Mouse (Mus musculus): ENCODE measurements around the gene Slc4a10. TPM values are rescaled to one million over a fixed set of nuclear protein-coding genes. Genes with fewer than 3 reads are reported as not detected.

The Slc4a10 gene
- polyA plus RNA-seq, 1 experiment from 2014 or later: not detected

GRCm38 (mm10) chr2:62227563-62227962 lies 181.3 kb downstream of the Slc4a10 start:
- Histone ChIP-seq H3K4me3 (ENCODE audit: low read depth, low read length) (no peak overlapping the region), H3K36me3 (ENCODE audit: control insufficient read depth, insufficient read depth) (no peaks in the 10 kb centered on the region), H3K4me1 (ENCODE audit: control insufficient read depth, low read depth, low read length) (no peaks in the 10 kb centered on the region), H3K9ac (ENCODE audit: low read depth, low read length) (no peak overlapping the region), H3K27ac (ENCODE audit: low read length) (no peak overlapping the region), H3K27me3 (ENCODE audit: control insufficient read depth, insufficient read depth, low read depth, low read length) (no peaks in the 10 kb centered on the region), H3K9me3 (replicated peaks; ENCODE audit: control insufficient read depth, low read length) (no peaks in the 10 kb centered on the region), H3K4me2 (ENCODE audit: low read depth, low read length) (no peak overlapping the region)
- ATAC-seq (ENCODE audit: low read depth): no peak

- H3K4me1 ChIP-seq (ENCODE audit: control insufficient read depth, low read depth, low read length): no peaks in the 10 kb centered on the region
- no peaks in the 10 kb centered on the region for H3K36me3 ChIP-seq (ENCODE audit: control insufficient read depth, insufficient read depth)
- 55% methylated on average over 2 of the region's 2 CpGs for WGBS (ENCODE audit: insufficient replicate concordance)
- H3K27me3 ChIP-seq (ENCODE audit: control insufficient read depth, insufficient read depth, low read depth, low read length): no peaks in the 10 kb centered on the region
- ATAC-seq (ENCODE audit: low read depth): no peak
- H3K9ac ChIP-seq (ENCODE audit: low read depth, low read length): no peak overlapping the region
- no peaks in the 10 kb centered on the region for H3K9me3 ChIP-seq (replicated peaks; ENCODE audit: control insufficient read depth, low read length)
- no peak overlapping the region for H3K4me2 ChIP-seq (ENCODE audit: low read depth, low read length)
- no peak overlapping the region for H3K4me3 ChIP-seq (ENCODE audit: low read depth, low read length)
- no peak overlapping the region for H3K27ac ChIP-seq (ENCODE audit: low read length)
Measured at GRCm38 (mm10) chr2:62231271-62231670, 185.0 kb downstream of the Slc4a10 start.

GRCm38 (mm10) chr2:62244167-62244566 lies 197.9 kb downstream of the Slc4a10 start:
- Histone ChIP-seq H3K4me3 (ENCODE audit: low read depth, low read length) (no peak overlapping the region), H3K36me3 (ENCODE audit: control insufficient read depth, insufficient read depth) (no peaks in the 10 kb centered on the region), H3K4me2 (ENCODE audit: low read depth, low read length) (no peak overlapping the region), H3K4me1 (ENCODE audit: control insufficient read depth, low read depth, low read length) (no peaks in the 10 kb centered on the region), H3K27ac (ENCODE audit: low read length) (no peak overlapping the region), H3K9me3 (replicated peaks; ENCODE audit: control insufficient read depth, low read length) (no peaks in the 10 kb centered on the region), H3K9ac (ENCODE audit: low read depth, low read length) (no peak overlapping the region), H3K27me3 (ENCODE audit: control insufficient read depth, insufficient read depth, low read depth, low read length) (no peaks in the 10 kb centered on the region)
- ATAC-seq (ENCODE audit: low read depth): no peak
- WGBS (ENCODE audit: insufficient replicate concordance): 45% methylated on average over 4 of the region's 4 CpGs

GRCm38 (mm10) chr2:62268467-62268866 lies 222.2 kb downstream of the Slc4a10 start:
- WGBS (ENCODE audit: insufficient replicate concordance): 77% methylated on average over 9 of the region's 9 CpGs
- no peak overlapping the region for H3K9ac ChIP-seq (ENCODE audit: low read depth, low read length)
- no peaks in the 10 kb centered on the region for H3K4me1 ChIP-seq (ENCODE audit: control insufficient read depth, low read depth, low read length)
- ATAC-seq (ENCODE audit: low read depth): no peak
- no peak overlapping the region for H3K4me3 ChIP-seq (ENCODE audit: low read depth, low read length)
- H3K36me3 ChIP-seq (ENCODE audit: control insufficient read depth, insufficient read depth): no peaks in the 10 kb centered on the region
- no peaks in the 10 kb centered on the region for H3K27me3 ChIP-seq (ENCODE audit: control insufficient read depth, insufficient read depth, low read depth, low read length)
- H3K9me3 ChIP-seq (replicated peaks; ENCODE audit: control insufficient read depth, low read length): no peaks in the 10 kb centered on the region
- no peak overlapping the region for H3K4me2 ChIP-seq (ENCODE audit: low read depth, low read length)
- no peak overlapping the region for H3K27ac ChIP-seq (ENCODE audit: low read length)

- Histone ChIP-seq H3K36me3 (ENCODE audit: control insufficient read depth, insufficient read depth) (no peaks in the 10 kb centered on the region), H3K9ac (ENCODE audit: low read depth, low read length) (no peak overlapping the region), H3K9me3 (replicated peaks; ENCODE audit: control insufficient read depth, low read length) (no peaks in the 10 kb centered on the region), H3K4me1 (ENCODE audit: control insufficient read depth, low read depth, low read length) (no peaks in the 10 kb centered on the region), H3K4me2 (ENCODE audit: low read depth, low read length) (no peak overlapping the region), H3K4me3 (ENCODE audit: low read depth, low read length) (no peak overlapping the region), H3K27me3 (ENCODE audit: control insufficient read depth, insufficient read depth, low read depth, low read length) (no peaks in the 10 kb centered on the region), H3K27ac (ENCODE audit: low read length) (no peak overlapping the region)
- ATAC-seq (ENCODE audit: low read depth): no peak
- WGBS (ENCODE audit: insufficient replicate concordance): 31% methylated on average over 4 of the region's 4 CpGs
Measured at GRCm38 (mm10) chr2:62271840-62272239, 225.6 kb downstream of the Slc4a10 start.

- Histone ChIP-seq H3K9me3 (replicated peaks; ENCODE audit: control insufficient read depth, low read length) (no peaks in the 10 kb centered on the region), H3K9ac (ENCODE audit: low read depth, low read length) (no peak overlapping the region), H3K27ac (ENCODE audit: low read length) (no peak overlapping the region), H3K4me3 (ENCODE audit: low read depth, low read length) (no peak overlapping the region), H3K4me1 (ENCODE audit: control insufficient read depth, low read depth, low read length) (no peaks in the 10 kb centered on the region), H3K36me3 (ENCODE audit: control insufficient read depth, insufficient read depth) (no peaks in the 10 kb centered on the region), H3K4me2 (ENCODE audit: low read depth, low read length) (no peak overlapping the region), H3K27me3 (ENCODE audit: control insufficient read depth, insufficient read depth, low read depth, low read length) (no peaks in the 10 kb centered on the region)
- WGBS (ENCODE audit: insufficient replicate concordance): 53% methylated on average over 3 of the region's 3 CpGs
- ATAC-seq (ENCODE audit: low read depth): no peak
Measured at GRCm38 (mm10) chr2:62278779-62279178, 232.5 kb downstream of the Slc4a10 start.

GRCm38 (mm10) chr2:62279777-62280176 lies 233.5 kb downstream of the Slc4a10 start:
- Histone ChIP-seq H3K27me3 (ENCODE audit: control insufficient read depth, insufficient read depth, low read depth, low read length) (no peaks in the 10 kb centered on the region), H3K4me1 (ENCODE audit: control insufficient read depth, low read depth, low read length) (no peaks in the 10 kb centered on the region), H3K27ac (ENCODE audit: low read length) (no peak overlapping the region), H3K9ac (ENCODE audit: low read depth, low read length) (no peak overlapping the region), H3K36me3 (ENCODE audit: control insufficient read depth, insufficient read depth) (no peaks in the 10 kb centered on the region), H3K4me2 (ENCODE audit: low read depth, low read length) (no peak overlapping the region), H3K9me3 (replicated peaks; ENCODE audit: control insufficient read depth, low read length) (no peaks in the 10 kb centered on the region), H3K4me3 (ENCODE audit: low read depth, low read length) (no peak overlapping the region)
- no peak for ATAC-seq (ENCODE audit: low read depth)
- whole genome bisulfite sequencing (ENCODE audit: insufficient replicate concordance): 64% methylated on average over 7 of the region's 7 CpGs

GRCm38 (mm10) chr2:62285026-62285425 lies 238.8 kb downstream of the Slc4a10 start:
- no peaks in the 10 kb centered on the region for H3K9me3 ChIP-seq (replicated peaks; ENCODE audit: control insufficient read depth, low read length)
- no peak overlapping the region for H3K9ac ChIP-seq (ENCODE audit: low read depth, low read length)
- H3K27me3 ChIP-seq (ENCODE audit: control insufficient read depth, insufficient read depth, low read depth, low read length): no peaks in the 10 kb centered on the region

GRCm38 (mm10) chr2:62285847-62286246 lies 239.6 kb downstream of the Slc4a10 start:
- no peak for ATAC-seq (ENCODE audit: low read depth)
- no peak overlapping the region for H3K9ac ChIP-seq (ENCODE audit: low read depth, low read length)

More at GRCm38 (mm10) chr2:62285026-62285425, 238.8 kb downstream of the Slc4a10 start:
- H3K4me1 ChIP-seq (ENCODE audit: control insufficient read depth, low read depth, low read length): no peaks in the 10 kb centered on the region
- H3K36me3 ChIP-seq (ENCODE audit: control insufficient read depth, insufficient read depth): no peaks in the 10 kb centered on the region
- ATAC-seq (ENCODE audit: low read depth): no peak
- H3K4me3 ChIP-seq (ENCODE audit: low read depth, low read length): no peak overlapping the region
- H3K27ac ChIP-seq (ENCODE audit: low read length): no peak overlapping the region
- no peak overlapping the region for H3K4me2 ChIP-seq (ENCODE audit: low read depth, low read length)
- 46% methylated on average over 2 of the region's 2 CpGs for WGBS (ENCODE audit: insufficient replicate concordance)

GRCm38 (mm10) chr2:62287532-62287931 lies 241.3 kb downstream of the Slc4a10 start:
- Histone ChIP-seq H3K9me3 (replicated peaks; ENCODE audit: control insufficient read depth, low read length) (no peaks in the 10 kb centered on the region), H3K27ac (ENCODE audit: low read length) (no peak overlapping the region), H3K36me3 (ENCODE audit: control insufficient read depth, insufficient read depth) (no peaks in the 10 kb centered on the region), H3K27me3 (ENCODE audit: control insufficient read depth, insufficient read depth, low read depth, low read length) (no peaks in the 10 kb centered on the region), H3K4me3 (ENCODE audit: low read depth, low read length) (no peak overlapping the region), H3K4me2 (ENCODE audit: low read depth, low read length) (no peak overlapping the region), H3K4me1 (ENCODE audit: control insufficient read depth, low read depth, low read length) (no peaks in the 10 kb centered on the region), H3K9ac (ENCODE audit: low read depth, low read length) (no peak overlapping the region)
- 27% methylated on average over 4 of the region's 4 CpGs for WGBS (ENCODE audit: insufficient replicate concordance)
- ATAC-seq (ENCODE audit: low read depth): no peak

More at GRCm38 (mm10) chr2:62285847-62286246, 239.6 kb downstream of the Slc4a10 start:
- H3K36me3 ChIP-seq (ENCODE audit: control insufficient read depth, insufficient read depth): no peaks in the 10 kb centered on the region
- no peaks in the 10 kb centered on the region for H3K9me3 ChIP-seq (replicated peaks; ENCODE audit: control insufficient read depth, low read length)
- WGBS (ENCODE audit: insufficient replicate concordance): 0% methylated on average over 2 of the region's 2 CpGs
- H3K4me2 ChIP-seq (ENCODE audit: low read depth, low read length): no peak overlapping the region
- no peaks in the 10 kb centered on the region for H3K27me3 ChIP-seq (ENCODE audit: control insufficient read depth, insufficient read depth, low read depth, low read length)
- H3K4me3 ChIP-seq (ENCODE audit: low read depth, low read length): no peak overlapping the region
- no peak overlapping the region for H3K27ac ChIP-seq (ENCODE audit: low read length)
- no peaks in the 10 kb centered on the region for H3K4me1 ChIP-seq (ENCODE audit: control insufficient read depth, low read depth, low read length)

Data from liver, embryonic 16.5 days (tissue).